Mouse (Mus musculus): Measurements from ENCODE around the gene Hnrnpr.

DNA sequence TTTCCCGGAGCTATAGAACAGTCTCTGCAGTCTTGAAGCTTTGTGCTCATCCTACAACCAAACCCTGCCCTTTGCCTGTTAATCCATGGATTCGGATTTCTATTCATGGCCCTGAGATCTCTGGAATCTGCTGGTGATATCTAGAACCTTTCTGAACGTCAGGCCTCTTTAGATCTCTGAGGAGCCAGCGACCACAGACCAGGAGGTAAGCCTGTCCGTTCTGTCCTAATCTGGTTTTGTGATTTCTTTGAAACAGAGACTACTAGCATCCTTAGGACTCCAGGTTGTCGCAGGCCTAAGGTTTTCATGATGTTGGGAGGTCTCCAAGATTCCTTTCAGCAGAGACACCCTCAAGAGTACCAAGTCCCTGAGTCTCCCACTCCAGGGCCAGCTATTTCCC is 25.9 kb upstream of the Hnrnpr start:
- no peak for TF ChIP-seq CTCF (conservative IDR thresholded peaks at IDR 0.05; ENCODE audit: low read length)
- TF ChIP-seq POU5F1 (IDR thresholded peaks at IDR 0.05; ENCODE audit: borderline replicate concordance, low read length), result no peak

Data from E14TG2a.4 (cell line).